Mouse (Mus musculus): ENCODE measurements around the gene Sdccag8. TPM values are rescaled to one million over a fixed set of nuclear protein-coding genes. Genes with fewer than 3 reads are reported as not detected.

Gene Sdccag8
- polyA plus RNA-seq, 1 experiment from 2014 or later = 30.1 TPM

- H3K9ac ChIP-seq (replicated peaks) = 0 out of 2 replicates have a peak overlapping the region, but pooled peaks have one; percentile 11
- ATAC-seq (ENCODE audit: low FRiP score, low read depth) = peak; percentile 20; the same call in 1 of the 2 replicates
- H3K27ac ChIP-seq (replicated peaks) = peak overlapping the region; percentile 83
- H3K36me3 ChIP-seq = no peaks in the 10 kb centered on the region
- H3K27me3 ChIP-seq = no peaks in the 10 kb centered on the region
- H3K4me3 ChIP-seq = no peak overlapping the region
- no peaks in the 10 kb centered on the region for H3K9me3 ChIP-seq
- no peak overlapping the region for H3K4me2 ChIP-seq (replicated peaks)
- H3K4me1 ChIP-seq = peaks cover 48% of the 10 kb centered on the region
- whole genome bisulfite sequencing = 34% methylated on average over 3 of the region's 3 CpGs
Observed at GRCm38 (mm10) chr1:177010041-177010440, 195.6 kb downstream of the Sdccag8 start.

- no peak overlapping the region for H3K4me3 ChIP-seq
- H3K9ac ChIP-seq (replicated peaks) = 0 out of 2 replicates have a peak overlapping the region, but pooled peaks have one; percentile 11
- peak; percentile 44 for ATAC-seq (ENCODE audit: low FRiP score, low read depth)
- no peak overlapping the region for H3K4me2 ChIP-seq (replicated peaks)
- WGBS = 20% methylated on average over 6 of the region's 6 CpGs
- H3K27me3 ChIP-seq = no peaks in the 10 kb centered on the region
- H3K4me1 ChIP-seq = peaks cover 53% of the 10 kb centered on the region
- H3K27ac ChIP-seq (replicated peaks) = peak overlapping the region; percentile 83
- H3K36me3 ChIP-seq = no peaks in the 10 kb centered on the region
- H3K9me3 ChIP-seq = no peaks in the 10 kb centered on the region
Observed at GRCm38 (mm10) chr1:177010607-177011302, 196.3 kb downstream of the Sdccag8 start.

- no peaks in the 10 kb centered on the region for H3K36me3 ChIP-seq
- H3K4me2 ChIP-seq (replicated peaks) = no peak overlapping the region
- H3K4me1 ChIP-seq = peaks cover 61% of the 10 kb centered on the region
- H3K9ac ChIP-seq (replicated peaks) = no peak overlapping the region
- WGBS = 77% methylated on average over 13 of the region's 13 CpGs
- no peak overlapping the region for H3K4me3 ChIP-seq
- ATAC-seq (ENCODE audit: low FRiP score, low read depth) = no peak
- H3K27me3 ChIP-seq = no peaks in the 10 kb centered on the region
- no peaks in the 10 kb centered on the region for H3K9me3 ChIP-seq
- H3K27ac ChIP-seq (replicated peaks) = peak overlapping the region; percentile 83
Observed at GRCm38 (mm10) chr1:177011688-177012087, 197.2 kb downstream of the Sdccag8 start.

- no peak overlapping the region for H3K4me3 ChIP-seq
- no peaks in the 10 kb centered on the region for H3K36me3 ChIP-seq
- H3K9me3 ChIP-seq = no peaks in the 10 kb centered on the region
- no peaks in the 10 kb centered on the region for H3K27me3 ChIP-seq
- H3K27ac ChIP-seq (replicated peaks) = no peak overlapping the region
- H3K9ac ChIP-seq (replicated peaks) = no peak overlapping the region
- ATAC-seq (ENCODE audit: low FRiP score, low read depth) = no peak
- H3K4me1 ChIP-seq = peaks cover 62% of the 10 kb centered on the region
- 54% methylated on average over 3 of the region's 3 CpGs for WGBS
- no peak overlapping the region for H3K4me2 ChIP-seq (replicated peaks)
Observed at GRCm38 (mm10) chr1:177012774-177013173, 198.3 kb downstream of the Sdccag8 start.

- no peak for ATAC-seq (ENCODE audit: low FRiP score, low read depth)
- no peaks in the 10 kb centered on the region for H3K36me3 ChIP-seq
- 88% methylated on average over 1 of the region's 1 CpGs for WGBS
Observed at GRCm38 (mm10) chr1:177013313-177013712, 198.9 kb downstream of the Sdccag8 start.

GRCm38 (mm10) chr1:177013776-177014175, 199.3 kb downstream of the Sdccag8 start:
- Histone ChIP-seq H3K9me3 (no peaks in the 10 kb centered on the region), H3K27ac (replicated peaks) (no peak overlapping the region; the same call in 1 of the 2 replicates), H3K4me1 (peaks cover 52% of the 10 kb centered on the region)

More at GRCm38 (mm10) chr1:177013313-177013712, 198.9 kb downstream of the Sdccag8 start:
- Histone ChIP-seq H3K9ac (replicated peaks) (no peak overlapping the region), H3K4me2 (replicated peaks) (no peak overlapping the region), H3K4me1 (peaks cover 57% of the 10 kb centered on the region), H3K4me3 (no peak overlapping the region), H3K27ac (replicated peaks) (no peak overlapping the region), H3K27me3 (no peaks in the 10 kb centered on the region), H3K9me3 (no peaks in the 10 kb centered on the region)

GRCm38 (mm10) chr1:177014346-177014745, 199.9 kb downstream of the Sdccag8 start:
- H3K4me1 ChIP-seq = peaks cover 51% of the 10 kb centered on the region
- no peaks in the 10 kb centered on the region for H3K27me3 ChIP-seq
- H3K9ac ChIP-seq (replicated peaks) = no peak overlapping the region
- H3K9me3 ChIP-seq = no peaks in the 10 kb centered on the region
- WGBS = 24% methylated on average over 2 of the region's 2 CpGs
- H3K4me2 ChIP-seq (replicated peaks) = no peak overlapping the region
- ATAC-seq (ENCODE audit: low FRiP score, low read depth) = no peak
- H3K36me3 ChIP-seq = no peaks in the 10 kb centered on the region
- H3K4me3 ChIP-seq = no peak overlapping the region
- H3K27ac ChIP-seq (replicated peaks) = peak overlapping the region; percentile 50

More at GRCm38 (mm10) chr1:177013776-177014175, 199.3 kb downstream of the Sdccag8 start:
- H3K9ac ChIP-seq (replicated peaks) = no peak overlapping the region
- no peak overlapping the region for H3K4me3 ChIP-seq
- H3K36me3 ChIP-seq = no peaks in the 10 kb centered on the region
- no peak for ATAC-seq (ENCODE audit: low FRiP score, low read depth)
- H3K4me2 ChIP-seq (replicated peaks) = no peak overlapping the region
- WGBS = 91% methylated on average over 3 of the region's 3 CpGs
- no peaks in the 10 kb centered on the region for H3K27me3 ChIP-seq

- WGBS = 63% methylated on average over 6 of the region's 6 CpGs
- Histone ChIP-seq H3K4me1 (peaks cover 44% of the 10 kb centered on the region), H3K27ac (replicated peaks) (peak overlapping the region; percentile 50), H3K4me3 (no peak overlapping the region), H3K9ac (replicated peaks) (no peak overlapping the region), H3K4me2 (replicated peaks) (no peak overlapping the region), H3K9me3 (no peaks in the 10 kb centered on the region), H3K36me3 (no peaks in the 10 kb centered on the region), H3K27me3 (no peaks in the 10 kb centered on the region)
- ATAC-seq (ENCODE audit: low FRiP score, low read depth) = peak; percentile 3; the same call in 1 of the 2 replicates
Observed at GRCm38 (mm10) chr1:177014921-177015439, 200.5 kb downstream of the Sdccag8 start.

GRCm38 (mm10) chr1:177015917-177016316, 201.5 kb downstream of the Sdccag8 start:
- H3K27ac ChIP-seq (replicated peaks) = 0 out of 2 replicates have a peak overlapping the region, but pooled peaks have one; percentile 42
- H3K36me3 ChIP-seq = no peaks in the 10 kb centered on the region
- H3K27me3 ChIP-seq = no peaks in the 10 kb centered on the region
- peaks cover 37% of the 10 kb centered on the region for H3K4me1 ChIP-seq
- H3K4me2 ChIP-seq (replicated peaks) = no peak overlapping the region
- H3K4me3 ChIP-seq = no peak overlapping the region
- no peaks in the 10 kb centered on the region for H3K9me3 ChIP-seq
- no peak for ATAC-seq (ENCODE audit: low FRiP score, low read depth)
- 37% methylated on average over 3 of the region's 3 CpGs for WGBS
- no peak overlapping the region for H3K9ac ChIP-seq (replicated peaks)

GRCm38 (mm10) chr1:177016729-177017128, 202.3 kb downstream of the Sdccag8 start:
- no peak overlapping the region for H3K27ac ChIP-seq (replicated peaks)

GRCm38 (mm10) chr1:177018750-177019149, 204.3 kb downstream of the Sdccag8 start:
- H3K4me2 ChIP-seq (replicated peaks) = no peak overlapping the region
- no peak for ATAC-seq (ENCODE audit: low FRiP score, low read depth)
- peaks cover 11% of the 10 kb centered on the region for H3K36me3 ChIP-seq
- H3K4me1 ChIP-seq = peaks cover 28% of the 10 kb centered on the region
- 82% methylated on average over 1 of the region's 1 CpGs for whole genome bisulfite sequencing
- no peak overlapping the region for H3K9ac ChIP-seq (replicated peaks)
- H3K9me3 ChIP-seq = no peaks in the 10 kb centered on the region
- H3K27me3 ChIP-seq = no peaks in the 10 kb centered on the region
- H3K4me3 ChIP-seq = no peak overlapping the region
- no peak overlapping the region for H3K27ac ChIP-seq (replicated peaks)

More at GRCm38 (mm10) chr1:177016729-177017128, 202.3 kb downstream of the Sdccag8 start:
- WGBS = 93% methylated on average over 2 of the region's 2 CpGs
- H3K9ac ChIP-seq (replicated peaks) = no peak overlapping the region
- no peaks in the 10 kb centered on the region for H3K27me3 ChIP-seq
- peaks cover 31% of the 10 kb centered on the region for H3K4me1 ChIP-seq
- H3K36me3 ChIP-seq = no peaks in the 10 kb centered on the region
- no peak for ATAC-seq (ENCODE audit: low FRiP score, low read depth)
- no peak overlapping the region for H3K4me3 ChIP-seq
- no peaks in the 10 kb centered on the region for H3K9me3 ChIP-seq
- no peak overlapping the region for H3K4me2 ChIP-seq (replicated peaks)

GRCm38 (mm10) chr1:177019668-177020067, 205.2 kb downstream of the Sdccag8 start:
- ATAC-seq (ENCODE audit: low FRiP score, low read depth) = no peak
- no peaks in the 10 kb centered on the region for H3K27me3 ChIP-seq
- H3K9ac ChIP-seq (replicated peaks) = no peak overlapping the region
- peaks cover 22% of the 10 kb centered on the region for H3K4me1 ChIP-seq
- no peak overlapping the region for H3K4me3 ChIP-seq
- no peak overlapping the region for H3K4me2 ChIP-seq (replicated peaks)
- H3K27ac ChIP-seq (replicated peaks) = no peak overlapping the region
- H3K36me3 ChIP-seq = peaks cover 18% of the 10 kb centered on the region
- H3K9me3 ChIP-seq = no peaks in the 10 kb centered on the region
- 97% methylated on average over 5 of the region's 5 CpGs for WGBS

Measured in midbrain, embryonic 12.5 days (tissue).